Mouse (Mus musculus): Measurements from ENCODE around the gene Ctns.

Ctns gene

DNA sequence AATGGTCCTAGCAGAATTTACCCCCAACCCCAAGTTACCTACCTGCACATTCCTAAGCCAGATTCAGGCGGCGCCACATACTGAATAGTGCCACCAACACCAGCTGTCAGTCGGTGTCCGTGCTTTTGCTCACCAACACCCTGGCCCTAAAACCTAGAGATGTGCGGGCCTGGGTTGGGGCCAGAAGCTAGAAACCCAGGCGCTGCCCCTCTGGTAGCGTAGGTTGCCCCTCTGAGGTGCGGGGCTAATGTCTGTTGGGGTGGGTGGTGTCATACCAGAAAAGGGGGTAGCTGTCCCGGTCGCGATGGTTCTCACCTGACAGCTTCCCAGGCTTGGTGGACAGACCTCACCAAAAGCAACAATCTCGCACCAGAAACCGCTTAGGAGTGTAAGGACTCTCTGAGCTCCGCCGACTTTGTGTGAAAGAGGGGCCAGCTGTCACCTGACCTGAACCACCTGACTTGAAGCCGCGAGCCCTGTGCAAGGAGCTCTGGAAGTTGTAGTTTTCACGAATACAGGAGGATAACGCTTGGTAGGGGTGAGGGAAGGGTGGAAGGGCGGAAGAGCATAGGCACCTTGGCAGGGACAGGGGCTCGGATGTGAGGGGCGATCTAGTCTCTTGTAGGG, at the start of gene Ctns:
Gene Ctns (minus strand): TSS at position 440 of the 627 bp plus-strand sequence.
- DNase-seq (ENCODE audit: low read depth): peak; percentile 96

DNA sequence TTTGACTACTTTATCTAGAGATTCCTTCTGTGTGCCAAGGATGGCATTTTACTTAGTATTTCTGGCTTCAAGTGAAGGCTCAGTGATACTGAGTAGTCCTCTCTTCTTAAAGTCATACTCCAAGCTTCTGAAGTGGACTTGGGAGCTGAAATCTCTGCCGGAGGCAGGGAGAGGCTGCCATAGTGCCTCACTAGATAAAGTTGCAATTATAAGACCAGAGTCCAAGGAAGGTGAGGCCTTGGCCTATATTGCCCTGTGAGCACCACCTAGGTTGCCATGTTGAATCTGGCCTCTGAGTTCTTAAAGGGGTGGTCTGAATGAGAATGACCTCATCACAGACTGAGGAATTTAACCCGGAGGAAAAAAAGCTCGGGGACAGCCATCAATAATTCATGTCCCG, 43.9 kb upstream of the Ctns start:
- no peak for DNase-seq (ENCODE audit: low read depth)

DNA sequence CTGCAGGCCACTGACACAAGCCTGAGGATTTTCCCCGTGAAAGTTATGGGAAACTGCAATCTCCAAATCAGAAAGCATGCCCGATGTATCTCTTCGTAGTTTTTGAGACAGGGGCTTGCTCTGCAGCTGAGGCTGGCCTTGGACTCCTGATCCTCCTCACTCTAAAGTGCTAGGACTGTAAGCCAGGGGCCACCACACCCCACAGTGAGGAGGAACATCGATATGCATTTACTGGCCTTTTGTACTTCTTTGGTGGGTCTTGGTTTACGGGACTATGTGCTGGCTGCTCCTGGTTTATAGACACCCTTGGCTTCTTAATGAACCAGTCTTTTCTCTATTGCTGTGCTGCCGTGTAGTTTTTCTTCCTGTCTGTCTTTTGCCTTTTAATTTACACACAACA, 43.4 kb upstream of the Ctns start:
- no peak for DNase-seq (ENCODE audit: low read depth)

DNA sequence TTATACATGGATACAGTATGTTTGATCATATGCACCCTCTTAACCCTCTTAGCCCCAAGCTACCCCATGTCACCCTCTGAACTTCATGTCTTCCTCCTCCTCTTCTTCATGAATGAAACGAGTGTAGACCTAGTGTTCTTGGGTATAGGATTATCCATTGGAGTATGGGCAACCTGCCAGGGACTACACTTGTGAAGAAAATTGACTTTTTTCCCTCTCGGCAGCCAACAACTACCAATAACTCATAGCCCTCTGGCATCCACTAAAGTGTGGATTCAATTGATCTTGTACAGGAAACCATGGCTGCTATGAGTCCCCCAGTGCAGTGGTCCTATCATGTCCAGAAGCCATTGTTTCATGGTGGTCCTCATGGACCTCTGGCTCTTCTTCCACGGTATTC, 37.9 kb upstream of the Ctns start:
- no peak for DNase-seq (ENCODE audit: low read depth)

DNA sequence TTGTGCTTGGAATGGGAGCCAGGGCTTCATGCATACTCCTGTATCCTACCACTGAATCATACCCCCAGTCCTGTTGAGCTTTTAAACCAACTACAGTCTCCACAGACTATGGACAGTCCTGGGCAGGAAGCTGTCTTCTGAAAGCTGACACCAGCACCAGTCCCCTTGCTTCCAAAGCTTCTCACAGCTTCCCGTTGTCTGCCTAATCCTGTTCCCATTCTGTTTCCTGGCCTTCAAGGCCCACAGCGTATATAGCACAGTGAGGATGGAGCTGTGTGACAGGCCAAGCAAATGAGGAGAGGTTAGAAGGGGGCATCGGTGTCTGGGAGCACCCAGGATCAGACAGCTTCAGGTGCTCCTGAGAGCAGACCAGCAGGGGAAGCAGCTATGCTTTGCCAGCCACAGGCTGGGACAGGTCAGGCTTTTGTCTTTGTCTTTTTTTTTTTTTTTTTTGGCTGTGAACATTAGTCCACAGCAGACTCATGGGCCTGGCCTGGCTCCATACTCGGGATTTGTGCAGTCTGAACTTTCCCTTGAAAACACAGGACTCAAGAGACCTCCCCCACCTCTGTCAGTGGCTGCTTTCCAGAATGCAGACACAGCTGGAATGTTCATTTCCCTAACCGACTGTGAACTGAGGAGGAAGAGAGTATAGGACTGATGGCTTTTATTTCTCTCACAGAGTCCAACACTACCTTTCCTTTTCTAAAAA, 37.3 kb upstream of the Ctns start:
- no peak for DNase-seq (ENCODE audit: low read depth)

DNA sequence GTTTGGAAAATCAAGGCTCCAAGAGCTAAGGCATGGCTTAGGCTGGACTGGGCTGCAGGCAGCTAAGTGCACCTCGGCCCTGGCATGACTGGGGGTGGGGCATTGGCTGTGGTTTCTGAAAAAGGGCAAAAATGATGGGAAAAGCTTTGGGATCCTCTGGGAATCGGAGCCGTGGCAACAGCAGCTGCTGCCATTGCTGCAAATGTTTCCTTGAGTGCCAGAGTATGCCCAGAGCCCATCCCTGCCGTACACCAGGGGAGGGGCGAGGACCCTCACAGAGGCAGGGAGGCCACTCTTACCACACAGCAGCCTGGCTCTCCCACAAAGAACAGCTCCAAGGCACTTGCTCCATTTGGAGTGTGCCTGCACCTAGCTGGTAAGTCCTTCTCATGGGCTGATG, 35.1 kb upstream of the Ctns start, which contains the start of gene Trpv1:
Gene Trpv1 (plus strand): TSS at position 301 of the 400 bp plus-strand sequence.
- DNase-seq (ENCODE audit: low read depth): no peak

DNA sequence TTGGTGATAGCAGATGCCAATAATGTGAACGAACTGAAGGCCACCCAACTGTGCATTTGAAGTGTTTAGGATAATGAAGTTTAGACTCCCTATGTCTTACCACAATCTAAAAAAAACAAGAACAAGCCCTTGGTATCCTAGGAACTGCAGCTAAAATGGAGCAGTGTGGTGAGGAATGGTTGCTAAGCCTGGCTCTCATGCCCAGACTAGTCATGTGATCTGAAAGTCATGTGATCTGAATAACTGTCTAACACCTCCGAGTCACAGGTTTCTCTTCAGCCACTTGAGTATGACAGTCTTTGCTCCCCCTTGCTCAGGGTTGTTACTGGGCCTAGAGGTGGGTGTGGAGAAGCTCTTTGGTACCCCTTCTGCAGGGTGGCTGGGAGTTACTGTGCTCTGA, 33.7 kb upstream of the Ctns start:
- peak; percentile 26 for DNase-seq (ENCODE audit: low read depth)

DNA sequence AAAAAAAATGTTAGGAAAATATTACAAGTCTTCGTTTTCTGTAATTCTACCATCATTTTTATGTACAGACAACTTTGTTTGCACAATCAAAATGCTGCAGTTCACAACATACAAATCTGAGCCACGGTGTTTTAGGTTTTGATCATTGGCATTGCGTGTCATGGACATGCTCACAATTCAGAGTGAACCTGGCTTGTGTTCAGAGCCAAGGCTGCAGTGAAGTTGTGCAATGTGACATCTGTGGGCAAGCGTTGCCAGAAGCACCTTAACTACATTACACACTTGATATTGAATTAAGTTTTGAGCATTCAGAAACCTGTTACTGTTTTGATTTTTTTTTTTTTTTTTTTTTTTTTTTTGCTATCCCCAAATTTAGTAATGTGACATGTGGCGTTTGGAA, 31.2 kb upstream of the Ctns start:
- no peak for DNase-seq (ENCODE audit: low read depth)

DNA sequence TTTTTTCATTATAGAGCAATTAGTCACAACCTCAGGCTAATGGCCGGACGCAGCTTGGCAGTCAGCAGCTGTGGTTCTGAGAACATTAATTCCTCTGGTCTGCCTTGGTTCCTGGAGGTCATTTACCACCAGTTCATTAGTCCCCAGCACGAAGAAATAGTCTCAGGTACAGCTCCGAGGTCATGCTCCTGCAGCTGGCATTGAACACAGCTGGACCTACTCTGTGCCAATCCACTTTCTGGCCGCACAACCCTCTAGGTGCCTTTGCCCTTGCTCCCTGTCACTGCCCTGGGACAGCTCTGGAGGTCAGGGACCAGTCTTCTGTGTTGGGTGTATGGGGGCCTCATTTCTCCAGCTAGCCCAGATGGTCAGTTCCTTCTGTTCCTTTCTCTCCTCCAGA, 30.0 kb upstream of the Ctns start:
- no peak for DNase-seq (ENCODE audit: low read depth)

DNA sequence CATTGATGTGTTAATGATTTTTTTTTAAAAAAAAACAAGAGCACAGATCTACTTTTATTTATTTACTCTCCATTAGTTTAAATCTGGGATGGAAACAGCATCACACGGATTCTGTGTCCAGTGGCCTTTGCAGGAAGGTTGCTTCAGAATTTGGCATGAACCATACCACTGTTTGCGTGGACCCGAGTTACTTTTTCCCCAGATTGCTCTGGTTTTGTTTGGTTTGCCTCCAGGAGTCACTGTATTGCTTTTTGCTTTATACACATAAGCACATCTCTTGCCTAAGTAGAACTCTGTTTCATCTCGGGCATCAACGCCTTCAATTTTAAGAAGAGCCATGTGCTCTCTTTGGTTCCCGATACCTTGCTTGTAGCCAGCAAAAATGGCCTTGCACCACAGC, 27.0 kb upstream of the Ctns start:
- no peak for DNase-seq (ENCODE audit: low read depth)

DNA sequence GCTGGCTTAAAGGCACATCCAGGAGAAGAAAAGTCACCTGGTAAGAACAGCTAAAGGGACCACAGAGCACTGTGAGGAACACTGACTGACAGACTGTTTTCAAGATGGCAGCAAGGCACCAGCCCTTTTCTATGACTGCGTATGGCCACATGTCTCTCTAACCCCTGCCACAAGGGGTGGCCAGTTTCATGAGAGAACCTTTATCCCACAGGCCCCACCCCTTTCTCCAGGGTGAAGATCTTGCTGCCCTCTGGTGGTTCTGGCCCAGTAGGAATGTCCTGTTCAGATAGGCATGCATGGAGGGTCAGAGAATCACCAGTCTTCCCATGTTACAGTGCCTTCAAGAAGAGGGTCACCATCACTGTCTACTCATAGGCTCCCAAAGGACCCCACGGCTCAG, 25.1 kb upstream of the Ctns start:
- peak; percentile 72 for DNase-seq (ENCODE audit: low read depth)

DNA sequence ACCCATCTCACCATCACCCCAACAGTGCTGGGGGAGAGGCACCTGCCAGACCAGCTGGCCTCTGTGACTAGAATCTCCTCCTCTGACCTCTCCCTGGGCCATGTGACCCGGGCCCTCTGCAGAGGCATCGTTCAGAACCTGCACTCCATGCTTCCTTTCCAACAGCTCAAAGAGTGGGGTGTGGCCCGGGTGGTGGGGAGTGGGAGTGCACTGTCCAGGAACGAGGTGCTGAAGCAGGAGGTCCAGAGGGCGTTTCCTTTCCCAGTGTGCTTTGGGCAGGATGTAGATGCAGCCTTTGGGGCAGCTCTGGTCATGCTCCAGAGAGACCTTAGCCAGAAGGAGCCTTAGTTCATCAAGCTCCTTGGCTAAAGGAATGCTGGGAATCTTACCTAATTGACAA, 24.0 kb upstream of the Ctns start:
- DNase-seq (ENCODE audit: low read depth): no peak

DNA sequence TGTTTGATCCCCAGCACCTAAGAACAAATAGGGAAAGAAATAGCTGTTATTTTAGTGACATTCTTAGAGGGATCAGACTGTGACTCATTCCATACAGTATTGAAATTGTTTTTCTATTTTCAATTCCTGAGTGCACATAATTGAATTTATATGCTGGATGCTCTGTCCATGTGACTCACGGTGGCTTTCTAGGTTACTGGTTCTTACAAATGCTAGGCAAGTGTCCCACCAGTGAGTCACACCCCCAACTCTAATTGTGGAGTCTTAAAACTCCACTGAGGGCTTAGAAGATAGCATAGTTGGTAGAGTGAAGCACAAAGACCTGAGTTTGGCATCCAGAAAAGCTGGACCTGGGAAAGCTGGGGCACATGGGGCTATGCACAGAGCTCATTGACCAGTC, 21.8 kb upstream of the Ctns start:
- no peak for DNase-seq (ENCODE audit: low read depth)

DNA sequence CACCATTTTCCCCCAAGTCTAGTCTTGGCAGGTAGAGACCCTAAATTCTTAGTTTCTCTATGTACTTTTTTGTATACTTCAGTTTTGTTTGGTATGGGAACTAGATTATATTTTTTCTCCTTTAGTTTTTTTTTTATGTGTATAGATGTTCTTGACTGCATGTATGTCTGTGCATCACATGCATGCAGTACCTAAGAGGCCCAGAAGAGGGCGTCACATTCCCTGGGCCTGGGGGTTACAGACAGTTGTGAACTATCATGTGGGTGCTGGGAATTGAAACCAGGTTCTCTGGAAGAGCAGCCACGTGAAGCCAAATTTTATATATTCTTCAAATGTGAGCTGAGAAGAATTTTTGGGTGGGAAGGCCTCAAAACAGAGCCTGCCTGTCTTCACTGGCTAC, 20.8 kb upstream of the Ctns start:
- DNase-seq (ENCODE audit: low read depth): no peak

DNA sequence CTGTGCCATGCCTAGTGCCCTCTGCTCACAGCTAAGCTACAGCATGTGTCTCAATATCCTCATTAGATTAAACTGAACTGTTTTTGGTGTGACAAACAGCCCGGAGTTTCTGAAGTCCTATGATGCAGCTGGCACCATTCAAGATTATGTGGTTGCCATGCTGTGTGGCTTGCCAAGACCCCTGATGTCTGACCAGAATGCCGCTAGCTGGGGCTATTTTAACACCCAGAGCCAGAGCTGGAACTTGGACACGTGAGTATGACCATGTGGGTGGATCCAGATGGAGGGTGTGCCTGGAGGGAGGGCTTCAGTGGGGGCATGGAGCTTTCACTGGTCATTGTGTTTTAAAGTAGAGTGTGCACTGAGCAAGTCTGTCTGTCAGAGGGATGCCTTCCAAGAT, 15.1 kb upstream of the Ctns start:
- DNase-seq (ENCODE audit: low read depth): no peak

DNA sequence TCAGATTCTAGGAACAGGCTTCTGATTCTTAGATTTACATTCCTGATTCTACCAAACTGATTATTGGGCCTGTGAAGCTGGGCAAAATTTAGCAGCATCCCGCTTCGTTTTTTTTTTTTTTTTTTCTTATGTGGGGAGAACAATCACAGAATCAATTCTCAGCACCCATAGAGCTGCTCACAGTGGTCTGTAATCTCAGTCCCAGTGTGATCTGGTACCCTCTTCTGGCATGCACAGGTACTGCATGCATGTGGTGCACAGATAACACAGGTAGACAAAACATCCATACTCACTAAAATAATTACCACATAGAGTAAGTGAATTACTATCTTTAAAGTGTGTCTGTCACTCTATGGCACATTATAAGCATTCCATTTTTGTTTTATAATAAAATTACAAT, 8.8 kb upstream of the Ctns start:
- no peak for DNase-seq (ENCODE audit: low read depth)

DNA sequence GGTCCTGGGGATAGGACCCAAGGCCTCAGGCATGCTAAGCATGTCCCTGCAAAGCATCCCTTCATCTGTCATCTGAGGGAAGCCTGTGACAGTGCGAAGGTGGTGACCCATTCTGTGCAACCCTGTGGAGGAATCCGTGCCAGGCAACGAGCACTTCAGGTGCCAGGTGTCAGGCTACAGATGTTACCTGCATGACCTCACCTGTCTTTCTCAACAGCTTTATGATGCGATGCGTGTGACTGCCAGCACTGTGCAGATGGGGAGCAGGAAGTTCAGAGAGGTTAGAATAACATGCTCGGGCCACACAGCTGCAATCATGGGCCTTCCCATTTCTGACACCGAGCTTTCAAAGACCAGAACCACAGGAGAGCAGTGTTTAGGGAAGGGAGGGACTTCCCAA, 6.4 kb upstream of the Ctns start:
- DNase-seq (ENCODE audit: low read depth): no peak

DNA sequence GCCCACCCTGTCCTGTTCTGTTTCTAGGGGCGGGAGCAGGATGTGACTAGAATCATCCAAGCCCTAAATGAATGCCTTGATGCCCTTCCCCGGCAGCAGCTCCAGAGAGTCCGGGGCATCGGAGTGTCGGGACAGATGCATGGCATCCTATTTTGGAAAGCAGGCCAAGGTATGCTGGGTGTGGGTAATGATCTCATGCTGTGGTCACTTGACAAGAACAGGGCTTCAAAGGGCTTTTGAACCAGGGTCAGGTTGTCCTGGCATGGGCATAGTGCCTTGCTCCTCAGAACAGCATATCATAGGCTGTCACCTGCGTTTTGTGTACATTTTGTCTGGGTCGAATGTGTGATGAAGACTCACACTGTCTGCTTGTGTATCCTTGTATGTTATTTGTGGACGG, 5.1 kb upstream of the Ctns start:
- no peak for DNase-seq (ENCODE audit: low read depth)

DNA sequence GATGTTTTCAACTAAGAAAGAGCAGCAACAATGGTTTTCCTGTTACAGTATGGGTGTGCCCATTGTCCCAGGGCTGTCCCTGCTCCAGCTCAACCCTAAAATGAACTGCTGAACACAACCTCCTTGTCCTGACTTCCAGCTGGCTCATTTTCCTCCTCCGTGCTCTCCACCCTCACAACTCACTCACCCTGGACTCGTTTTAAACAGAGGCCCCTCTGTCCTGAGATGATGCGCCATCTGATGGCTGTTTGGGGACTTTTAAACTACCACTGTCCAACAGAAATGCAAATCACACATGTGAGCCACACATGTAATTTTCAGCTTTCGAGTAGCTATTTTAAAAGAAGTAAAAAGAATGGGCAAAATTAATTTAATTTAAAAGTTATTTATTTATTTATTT, 2.8 kb upstream of the Ctns start:
- peak; percentile 49 for DNase-seq (ENCODE audit: low read depth)

DNA sequence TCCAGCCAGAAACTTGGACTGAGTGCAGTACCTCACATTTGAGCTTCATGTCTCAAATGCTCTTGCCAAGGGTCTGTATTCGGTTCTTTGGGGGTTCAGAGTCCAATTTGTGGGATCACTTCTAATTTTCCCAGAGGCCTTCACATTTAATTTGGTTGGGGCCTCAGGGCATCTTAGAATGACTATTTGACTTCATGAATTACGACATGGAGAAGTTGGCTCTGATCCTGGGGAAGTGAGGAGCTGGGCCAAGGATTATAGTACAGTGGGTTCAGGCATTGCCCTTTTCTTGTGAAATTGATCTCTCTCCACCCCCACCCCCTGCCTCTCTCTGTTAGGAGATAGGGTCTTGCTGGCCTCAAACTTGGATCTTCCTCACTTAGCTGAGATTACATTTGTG, 2.2 kb upstream of the Ctns start:
- no peak for DNase-seq (ENCODE audit: low read depth)

DNA sequence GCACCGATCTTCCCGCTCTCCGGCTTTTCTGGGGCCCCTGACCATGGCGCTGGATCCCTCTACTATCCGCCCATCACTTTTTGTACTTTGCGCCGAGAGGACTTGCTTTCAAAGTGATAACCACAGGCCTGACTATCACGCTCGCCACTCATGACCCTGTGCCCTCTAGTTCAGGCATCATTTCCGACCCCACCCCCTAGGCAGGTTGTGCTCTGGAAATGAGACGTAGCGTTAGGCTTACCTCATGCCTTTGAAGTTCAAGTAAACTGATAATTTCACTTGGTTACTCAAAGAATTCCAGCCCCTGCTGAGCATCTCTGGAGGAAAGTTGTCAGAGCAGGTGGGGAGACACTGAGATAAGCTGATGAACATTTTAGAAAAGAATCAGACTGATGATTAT, 1.0 kb upstream of the Ctns start:
- peak; percentile 66 for DNase-seq (ENCODE audit: low read depth)

DNA sequence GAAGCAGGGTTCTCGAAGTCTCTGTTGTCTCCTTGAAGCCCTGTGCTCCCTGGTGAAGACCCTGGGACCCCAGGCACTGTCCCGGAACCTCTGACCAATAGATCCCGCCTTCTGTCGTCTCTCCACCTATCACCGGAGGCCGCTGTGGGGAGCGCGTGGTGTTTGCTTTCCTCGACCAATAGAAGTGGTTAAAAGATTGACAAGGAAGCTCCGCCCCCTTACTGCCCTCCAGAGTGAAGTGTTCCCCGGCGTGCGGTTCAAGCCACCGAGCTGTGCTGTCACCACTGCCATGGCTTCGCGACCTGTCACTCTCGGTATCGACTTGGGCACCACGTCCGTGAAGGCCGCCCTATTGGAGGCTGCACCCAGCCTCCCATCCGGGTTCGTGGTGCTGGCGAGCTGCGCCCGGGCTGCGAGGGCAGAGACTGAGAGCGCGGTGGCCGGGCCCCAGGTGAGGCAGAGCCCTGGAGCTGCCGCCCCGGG, 429 bp upstream of the Ctns start, which contains the start of gene Shpk:
Gene Shpk (plus strand): TSS at position 231 of the 483 bp plus-strand sequence.
- peak; percentile 96 for DNase-seq (ENCODE audit: low read depth)

DNA sequence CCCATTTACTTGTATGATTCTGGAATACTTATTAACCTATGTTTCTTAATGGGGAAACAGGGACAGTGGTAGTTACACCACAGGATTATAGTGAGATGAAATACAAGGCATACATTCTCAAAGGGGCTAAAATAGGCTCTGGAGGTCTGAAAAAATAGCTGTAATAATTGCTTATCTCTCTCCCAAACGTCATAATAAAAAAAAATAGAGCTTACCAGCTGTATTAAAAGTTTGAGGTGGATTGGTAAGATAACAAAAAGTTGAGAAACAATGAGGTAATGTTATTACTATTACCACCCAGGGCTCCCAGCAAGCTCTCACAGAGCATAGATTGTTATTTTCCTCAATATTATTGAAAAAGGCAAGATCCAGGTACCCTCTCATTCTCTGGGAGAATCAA, 652 bp downstream of the Ctns start:
- no peak for DNase-seq (ENCODE audit: low read depth)

DNA sequence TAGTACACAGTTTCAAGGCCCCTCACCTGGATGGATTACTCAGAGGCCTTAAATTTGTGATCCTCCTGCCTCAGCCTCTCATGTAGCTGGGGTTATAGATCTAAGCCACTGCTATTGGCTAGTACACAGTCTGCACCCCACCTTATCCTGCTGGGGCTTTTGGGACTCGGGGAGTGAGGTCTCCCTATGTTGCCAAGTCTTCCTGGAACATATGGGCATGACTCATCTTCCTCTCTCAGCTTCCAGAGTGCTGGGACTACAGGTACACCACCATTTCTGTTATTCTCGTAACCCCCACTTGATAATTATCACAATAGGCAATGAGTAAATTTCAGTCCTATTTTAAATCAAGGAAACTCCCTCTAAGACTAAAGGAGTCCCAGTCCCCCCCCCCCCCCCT, 4.4 kb downstream of the Ctns start:
- DNase-seq (ENCODE audit: low read depth): no peak

Data from 416B (cell line).